Mouse (Mus musculus) bone marrow macrophage, adult 2 months (primary cell): ENCODE results near the gene Rab25. TPM values are rescaled to one million over a fixed set of nuclear protein-coding genes. Genes with fewer than 3 reads are reported as not detected.
A peak's percentile ranks its signal among the peaks of the same experiment; 100 is the strongest.
"Not testable (repeated sequence)": the region's sequence is repeated elsewhere in the genome, so short reads cannot be mapped to it uniquely, and the experiment has no call there.

ENCODE experiments used
- H3K27ac ChIP-seq: 2 replicates; pipeline ENCODE4 v1.5.1; 2012; ENCODE audit warnings: low read depth, low read length; ENCODE audit not compliant: insufficient read depth
- H3K4me1 ChIP-seq: 2 replicates; pipeline ENCODE4 v1.6.1; 2012; ENCODE audit warnings: low read length; ENCODE audit not compliant: control insufficient read depth, insufficient read depth
- H3K4me3 ChIP-seq: 2 replicates; pipeline ENCODE4 v1.5.1; 2012; ENCODE audit warnings: mild to moderate bottlenecking, low read length, moderate library complexity; ENCODE audit not compliant: insufficient read depth
- CTCF ChIP-seq: IDR thresholded peaks from 2 replicates; pipeline ENCODE4 v1.5.1; 2012; ENCODE audit warnings: low read depth, mild to moderate bottlenecking, low read length, moderate library complexity
- POLR2A ChIP-seq: IDR thresholded peaks from 2 replicates; pipeline ENCODE4 v1.6.1; 2012; ENCODE audit warnings: mild to moderate bottlenecking, low read depth, low read length, borderline replicate concordance
- polyA plus RNA-seq: library from polyadenylated mRNA; stranded (reverse); fragments of >200 nt; gene quantifications from 2 replicates; pipeline ENCODE4 v1.2.4, GENCODE M21; 2012; ENCODE audit not compliant: missing spikeins, insufficient read depth, insufficient read length

The Rab25 gene
- polyA plus RNA-seq, 1 experiment: not detected

DNA sequence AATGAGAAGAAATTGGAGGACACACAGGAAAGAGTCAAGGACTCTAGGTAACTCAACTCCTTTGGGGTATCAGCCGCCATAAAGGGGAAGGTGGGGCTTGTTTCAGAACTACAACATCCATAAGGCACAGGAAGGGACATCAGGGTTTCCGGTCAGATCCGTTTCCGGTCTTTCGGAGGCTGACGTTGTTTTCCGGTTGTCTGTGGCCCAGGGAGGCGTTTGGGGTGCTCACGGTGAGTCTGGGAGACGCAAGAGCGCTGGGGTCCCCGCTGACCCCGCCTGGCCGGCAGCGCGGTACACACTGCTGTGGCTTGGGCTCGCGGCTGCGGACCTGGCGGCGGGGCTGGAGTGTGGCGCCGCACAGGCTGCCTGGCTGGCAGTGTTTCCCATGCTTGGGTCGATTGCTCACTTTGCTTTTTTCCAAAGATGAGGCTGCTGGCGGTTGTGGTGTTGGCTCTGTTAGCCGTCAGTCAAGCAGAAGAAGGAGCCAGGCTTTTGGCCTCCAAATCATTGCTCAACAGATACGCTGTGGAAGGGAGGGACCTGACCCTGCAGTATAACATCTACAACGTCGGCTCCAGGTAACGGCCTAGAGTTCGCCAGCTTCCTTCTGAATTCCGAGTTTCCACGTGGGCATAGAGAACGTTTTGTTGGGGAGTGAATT is 31.5 kb upstream of the Rab25 start:
- TF ChIP-seq POLR2A (no peak), CTCF (no peak)
- Histone ChIP-seq H3K4me3 (peak overlapping the region; percentile 80), H3K27ac (peak overlapping the region; percentile 18), H3K4me1 (0 out of 2 replicates have a peak, but pooled peaks cover 8% of the 10 kb centered on the region)

DNA sequence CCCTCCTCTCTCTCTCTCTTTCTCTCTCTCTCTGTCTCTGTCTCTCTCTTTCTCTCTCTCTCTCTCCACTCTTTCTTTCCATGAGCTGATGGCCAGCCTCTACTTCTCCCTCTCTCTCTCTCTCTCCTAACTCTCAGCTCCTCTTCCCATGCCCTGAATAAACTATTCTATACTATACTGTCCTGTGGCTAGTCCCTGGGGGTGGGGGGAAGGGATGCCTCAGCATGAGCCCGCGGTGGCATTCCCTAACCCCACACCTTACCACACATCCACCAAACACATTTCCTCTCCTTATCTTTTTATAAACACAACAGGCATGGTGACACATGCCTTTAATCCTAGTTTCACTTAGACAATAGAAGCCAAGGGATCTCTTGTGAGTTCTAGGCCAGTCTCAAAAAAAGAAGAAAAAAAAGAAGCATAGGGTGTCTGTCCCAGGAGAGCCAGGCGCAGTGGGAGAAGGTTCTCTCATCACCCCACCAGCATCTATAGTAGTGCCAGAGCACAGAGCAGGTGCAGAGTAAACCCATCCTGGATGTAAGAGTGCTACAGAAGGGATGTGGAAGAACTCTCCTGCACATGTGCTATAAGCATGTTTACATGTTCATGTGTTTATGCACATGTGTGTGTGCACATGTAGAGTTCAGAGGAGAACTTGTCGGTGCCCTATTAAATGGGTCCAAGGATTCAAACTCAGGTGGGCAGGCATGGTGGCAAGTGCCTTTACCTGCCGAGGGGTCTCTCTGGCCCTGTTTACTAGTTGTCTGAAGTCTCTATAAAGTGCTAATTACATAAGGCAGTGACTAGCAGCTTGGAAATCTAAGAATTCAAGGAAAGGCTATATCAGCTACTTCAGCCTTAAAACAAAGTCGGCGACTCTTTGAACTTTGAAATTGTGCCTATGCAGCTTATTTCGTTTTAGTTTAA is 30.7 kb upstream of the Rab25 start:
- H3K27ac ChIP-seq: no peak overlapping the region
- TF ChIP-seq POLR2A: no peak
- peak overlapping the region; percentile 80 for H3K4me3 ChIP-seq
- H3K4me1 ChIP-seq: 0 out of 2 replicates have a peak, but pooled peaks cover 8% of the 10 kb centered on the region

DNA sequence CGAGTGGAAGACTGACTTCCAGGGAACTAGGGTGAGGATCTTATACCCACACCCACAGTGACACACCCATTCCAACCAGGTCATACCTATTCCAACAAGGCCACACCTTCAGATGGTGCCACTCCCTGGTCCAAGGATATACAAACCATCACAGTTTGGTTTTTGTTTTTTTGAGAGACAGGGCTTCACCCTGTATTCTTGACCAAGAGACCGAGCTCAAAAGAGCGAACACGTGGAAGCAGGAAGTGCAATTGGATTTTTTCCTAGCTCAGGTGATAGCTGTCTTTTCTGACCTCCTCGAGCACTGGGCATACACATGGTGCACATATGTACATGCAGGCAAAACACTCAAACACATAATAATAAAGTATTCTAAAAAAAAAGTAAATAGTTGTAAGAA is 29.7 kb upstream of the Rab25 start:
- H3K4me1 ChIP-seq, H3K27ac ChIP-seq, H3K4me3 ChIP-seq: not testable (repeated sequence)

DNA sequence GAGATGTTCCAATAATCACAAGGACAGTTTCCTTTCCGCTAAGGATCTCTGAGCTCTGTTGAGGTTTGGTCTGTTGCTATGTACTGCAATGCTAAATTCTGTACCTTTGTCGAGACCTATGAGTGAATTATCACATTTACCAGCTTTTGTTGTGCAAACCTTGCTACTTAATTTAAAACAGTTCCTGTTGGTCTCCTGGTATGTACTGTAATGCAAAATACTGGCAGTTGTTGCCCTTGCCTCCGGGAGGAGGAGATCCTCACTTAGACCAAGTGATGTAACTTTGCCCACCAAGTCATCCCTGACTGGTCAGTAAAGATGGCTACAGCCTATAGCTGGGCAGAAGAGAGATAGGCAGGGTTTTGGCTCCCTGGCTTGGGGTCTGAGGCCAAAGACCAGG is 27.4 kb upstream of the Rab25 start, which contains the start of gene Ssr2:
Gene Ssr2, plus strand, starts transcription at position 337 of the 400 bp plus-strand sequence.
- TF ChIP-seq POLR2A (no peak), CTCF (no peak)
- Histone ChIP-seq H3K4me1 (0 out of 2 replicates have a peak, but pooled peaks cover 3% of the 10 kb centered on the region), H3K27ac (no peak within 1 kb of the TSS), H3K4me3 (no peak within 1 kb of the TSS)

DNA sequence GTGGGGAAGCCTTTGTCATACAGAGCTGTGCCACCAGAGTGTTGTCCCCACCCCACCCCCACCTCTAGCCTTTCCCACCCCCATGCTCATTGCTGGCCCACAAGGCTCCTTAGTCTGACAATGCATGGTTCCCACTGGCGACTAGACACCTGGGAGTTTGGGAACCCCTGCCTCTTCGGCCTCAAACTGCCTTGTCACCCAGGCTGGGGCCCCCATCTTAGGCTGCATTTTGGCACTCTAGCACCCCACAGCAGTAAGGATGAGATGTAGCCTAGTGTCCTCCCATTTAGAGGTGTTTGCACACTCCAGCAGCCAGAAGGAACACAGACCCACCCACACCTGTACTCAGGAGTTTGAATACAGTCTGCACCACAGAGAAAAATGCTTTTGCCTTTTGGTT is 25.7 kb upstream of the Rab25 start:
- no peak for TF ChIP-seq POLR2A
- no peak for TF ChIP-seq CTCF
- H3K4me3 ChIP-seq: no peak overlapping the region
- peaks cover 6% of the 10 kb centered on the region for H3K4me1 ChIP-seq
- H3K27ac ChIP-seq: no peak overlapping the region

DNA sequence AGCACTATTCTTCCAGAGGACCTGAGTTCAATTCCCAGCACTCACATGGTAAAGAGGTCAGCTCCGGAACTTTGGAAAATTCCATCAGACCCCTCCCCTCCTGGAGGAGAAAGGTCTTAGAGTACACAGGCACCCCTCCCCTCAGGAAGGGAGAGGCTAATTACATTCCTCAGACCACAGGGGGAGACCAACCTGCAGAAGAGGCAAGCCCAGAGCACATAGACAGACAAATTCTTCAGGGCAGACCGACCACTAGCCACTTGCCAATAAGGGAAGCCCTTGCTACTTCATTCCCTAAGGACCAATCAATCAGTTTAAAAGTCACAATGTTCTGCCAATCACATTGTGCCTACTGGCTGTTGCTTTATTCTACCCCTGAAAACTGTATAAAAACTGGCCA is 24.7 kb upstream of the Rab25 start:
- TF ChIP-seq CTCF (no peak), POLR2A (no peak)
- Histone ChIP-seq H3K4me1 (peaks cover 11% of the 10 kb centered on the region), H3K27ac (no peak overlapping the region), H3K4me3 (no peak overlapping the region)

DNA sequence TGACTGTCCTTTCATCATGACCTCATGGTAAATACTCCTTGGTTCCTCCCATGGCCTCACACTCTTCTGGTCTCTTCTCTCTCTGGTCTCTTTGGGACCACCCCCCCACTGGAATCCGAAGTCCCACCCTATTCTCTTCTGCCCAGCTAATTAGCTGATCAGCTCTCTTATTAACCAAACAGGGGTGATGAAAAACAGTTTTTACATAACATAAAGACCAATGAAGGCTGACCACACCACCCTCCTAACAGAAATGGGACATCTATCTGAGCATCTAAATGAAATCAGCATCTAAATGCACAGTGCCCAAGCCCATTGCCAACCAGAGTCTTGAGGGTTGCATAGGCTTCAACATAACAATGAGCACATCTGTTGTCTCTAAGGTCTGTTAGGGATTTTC is 23.8 kb upstream of the Rab25 start:
- Histone ChIP-seq H3K4me1 (peaks cover 14% of the 10 kb centered on the region), H3K4me3 (no peak overlapping the region), H3K27ac (no peak overlapping the region)
- TF ChIP-seq POLR2A (no peak), CTCF (no peak)

DNA sequence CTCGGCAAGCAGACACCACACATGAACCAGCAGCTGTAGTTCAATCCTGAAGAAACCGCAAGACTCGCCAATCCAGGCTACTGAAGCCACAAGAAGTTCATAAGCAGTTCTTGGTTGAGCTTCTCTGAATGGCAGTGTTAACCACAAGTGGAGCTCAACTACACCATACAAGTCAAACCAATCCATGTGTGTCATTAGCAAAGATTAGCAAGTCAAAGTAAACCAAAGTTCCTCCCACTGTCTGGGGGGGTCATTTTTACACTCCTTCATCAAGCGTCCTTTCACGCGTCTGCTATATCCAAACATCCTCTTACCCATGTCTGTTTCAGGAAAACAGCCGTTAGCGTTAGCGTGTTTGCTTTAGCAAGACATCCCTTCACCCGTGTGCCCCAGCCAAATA is 22.2 kb upstream of the Rab25 start:
- Histone ChIP-seq H3K4me1 (peaks cover 14% of the 10 kb centered on the region), H3K27ac (no peak overlapping the region), H3K4me3 (no peak overlapping the region)
- no peak for TF ChIP-seq CTCF

DNA sequence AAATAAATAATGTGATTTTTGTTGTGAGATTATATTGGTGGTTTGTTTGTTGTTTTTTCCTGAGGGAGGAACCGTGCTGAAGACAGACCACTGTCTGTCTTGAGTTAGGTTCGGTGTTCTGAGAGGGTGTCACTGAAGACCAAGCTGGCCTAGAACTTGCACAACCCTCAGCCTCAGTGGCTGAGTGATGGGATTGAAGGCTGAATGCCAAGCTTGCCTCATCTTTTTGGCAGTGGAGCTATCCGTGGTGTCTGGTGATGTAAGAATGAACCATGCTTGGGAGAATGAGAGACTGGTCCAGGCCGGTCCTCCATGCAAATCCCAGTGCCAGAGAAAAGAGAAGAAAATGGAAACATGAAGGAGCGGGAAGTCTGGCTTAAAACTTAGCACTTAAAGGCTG is 21.6 kb upstream of the Rab25 start:
- peaks cover 14% of the 10 kb centered on the region for H3K4me1 ChIP-seq
- no peak overlapping the region for H3K27ac ChIP-seq
- TF ChIP-seq CTCF: no peak
- no peak for TF ChIP-seq POLR2A
- no peak overlapping the region for H3K4me3 ChIP-seq

DNA sequence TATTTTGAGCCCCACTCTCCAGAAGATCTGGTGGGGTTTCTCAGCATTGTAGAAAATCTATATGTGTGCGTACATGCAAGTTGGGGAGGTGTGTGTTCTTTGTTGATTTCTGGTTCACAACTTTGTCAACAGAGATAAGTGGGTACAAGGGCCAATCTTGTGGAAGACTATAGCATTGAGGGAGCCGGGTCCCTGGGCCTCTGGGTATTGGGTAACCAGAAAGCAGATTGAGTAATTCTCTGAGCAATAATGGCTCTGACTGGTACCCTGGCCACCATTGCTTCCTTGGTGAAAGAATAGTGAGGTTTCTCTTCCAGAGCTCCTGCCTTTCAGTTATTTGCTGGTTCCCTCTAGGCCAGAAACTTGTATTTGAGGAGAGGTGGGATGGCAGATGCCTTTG is 21.0 kb upstream of the Rab25 start:
- TF ChIP-seq CTCF (no peak), POLR2A (no peak)
- Histone ChIP-seq H3K4me1 (peaks cover 14% of the 10 kb centered on the region), H3K4me3 (no peak overlapping the region), H3K27ac (no peak overlapping the region)

DNA sequence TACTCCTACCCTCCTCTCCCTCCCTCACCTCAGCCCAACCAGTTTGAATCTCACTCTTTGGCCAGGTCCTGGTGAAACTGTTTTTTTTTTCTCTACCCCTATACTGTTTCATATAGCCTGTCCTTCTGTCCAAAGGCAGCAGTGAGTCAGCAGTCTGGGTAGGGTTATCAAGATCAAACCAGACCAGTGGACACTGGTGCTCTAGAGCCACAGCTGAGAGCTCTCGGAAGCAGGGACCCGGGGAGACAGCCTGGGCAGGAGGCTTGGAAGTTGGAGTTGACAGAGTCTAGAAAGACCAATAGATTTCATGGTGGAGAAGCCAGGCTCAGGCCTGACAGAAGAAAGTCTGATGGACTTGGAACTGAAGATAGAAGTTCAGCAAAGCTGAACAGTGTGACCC is 20.5 kb upstream of the Rab25 start:
- Histone ChIP-seq H3K27ac (no peak overlapping the region), H3K4me1 (peaks cover 14% of the 10 kb centered on the region), H3K4me3 (no peak overlapping the region)
- TF ChIP-seq POLR2A: no peak
- TF ChIP-seq CTCF: no peak
